Mouse (Mus musculus) midbrain, embryonic 13.5 days (tissue): Measurements from ENCODE around the gene Snrnp70. TPM values are rescaled to one million over a fixed set of nuclear protein-coding genes. Genes with fewer than 3 reads are reported as not detected.

Experiments used
- ATAC-seq: fragments of 200-750 bp; cut with Nextera tagmentation; 2 replicates; pipeline ENCODE4 v1.8.0; 2017; ENCODE audit warnings: mild to moderate bottlenecking, moderate TSS enrichment, moderate library complexity
- H3K27ac ChIP-seq: fragments of 300-500 bp; sonication (generic); 2 replicates; pipeline ENCODE4 v1.5.1; 2015; ENCODE audit warnings: inconsistent platforms, mild to moderate bottlenecking, moderate library complexity
- H3K27me3 ChIP-seq: fragments of 300-500 bp; sonication (generic); 2 replicates; pipeline ENCODE4 v1.6.1; 2015; ENCODE audit warnings: mild to moderate bottlenecking, inconsistent platforms
- H3K36me3 ChIP-seq: fragments of 300-500 bp; sonication (generic); 2 replicates; pipeline ENCODE4 v1.6.1; 2015; ENCODE audit warnings: mild to moderate bottlenecking, inconsistent platforms
- H3K4me1 ChIP-seq: fragments of 300-500 bp; sonication (generic); replicated peaks from 2 replicates; pipeline ENCODE4 v1.6.1; 2015; ENCODE audit warnings: inconsistent platforms
- H3K4me2 ChIP-seq: fragments of 300-500 bp; sonication (generic); replicated peaks from 2 replicates; pipeline ENCODE4 v1.6.1; 2015; ENCODE audit warnings: moderate library complexity, mild to moderate bottlenecking, inconsistent platforms
- H3K4me3 ChIP-seq: fragments of 300-500 bp; sonication (generic); replicated peaks from 2 replicates; pipeline ENCODE4 v1.5.1; 2015; ENCODE audit warnings: mild to moderate bottlenecking, inconsistent platforms
- H3K9ac ChIP-seq: fragments of 300-500 bp; sonication (generic); replicated peaks from 2 replicates; pipeline ENCODE4 v1.6.1; 2015; ENCODE audit warnings: mild to moderate bottlenecking, inconsistent platforms
- H3K9me3 ChIP-seq: fragments of 300-500 bp; sonication (generic); 2 replicates; pipeline ENCODE4 v1.6.1; 2016; ENCODE audit warnings: mild to moderate bottlenecking, inconsistent platforms
- WGBS: fragments of 180-500 bp; shearing (Covaris S2); methylation state at CpG from one replicate; pipeline ENCODE4 v1.1.7; 2015; 5-methylcytosine and 5-hydroxymethylcytosine counted together
- polyA plus RNA-seq: library from polyadenylated mRNA; unstranded; fragments of >200 nt; fragmentation: Nextera tagmentation; extraction: Ambion mirVana; gene quantifications from 2 replicates; pipeline ENCODE4 v1.2.1, GENCODE M21; 2015

Snrnp70 gene
- 223 and 238 TPM in 2 replicates for polyA plus RNA-seq

DNA sequence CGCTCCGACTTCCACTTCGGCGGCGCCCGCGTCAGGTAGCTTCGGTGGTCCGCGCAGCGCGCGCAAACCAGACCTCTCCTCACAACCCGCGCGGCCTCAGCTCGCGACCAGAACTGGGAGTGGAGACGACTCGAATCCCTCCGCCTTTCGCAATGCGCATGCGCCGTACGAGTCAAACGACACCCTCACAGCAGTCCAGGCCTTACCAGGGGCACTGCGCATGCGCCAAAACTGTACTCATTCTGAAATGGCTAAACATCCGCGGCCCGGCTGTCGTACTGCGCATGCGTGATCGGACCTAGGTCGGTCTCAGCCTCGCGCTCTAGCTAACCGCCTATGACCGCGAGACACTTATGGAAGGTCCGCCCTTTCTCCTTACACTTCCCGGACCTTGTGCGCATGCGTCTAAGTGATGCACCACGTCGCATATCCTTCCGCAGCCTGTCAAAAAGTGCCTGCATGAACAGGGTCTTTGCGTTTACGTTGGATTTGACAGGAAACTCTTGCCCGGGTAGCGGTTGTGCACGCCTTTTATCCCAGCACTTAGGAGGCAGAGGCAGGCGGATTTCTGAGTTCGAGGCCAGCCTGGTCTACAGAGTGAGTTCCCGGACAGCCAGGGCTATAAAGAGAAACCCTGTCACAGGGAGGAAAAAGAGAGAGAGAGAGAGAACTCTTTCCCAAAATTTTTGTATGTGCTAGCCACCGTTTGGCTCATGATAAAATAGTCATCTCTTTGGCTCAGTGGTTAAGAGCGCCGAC, at the start of gene Snrnp70:
Gene Snrnp70 (minus strand): TSS at position 165 of the 759 bp plus-strand sequence.
- Histone ChIP-seq H3K9ac (peak within 1 kb of the TSS; percentile 90), H3K4me2 (peak within 1 kb of the TSS; percentile 99), H3K27ac (peak within 1 kb of the TSS; percentile 96), H3K4me3 (peak within 1 kb of the TSS; percentile 79), H3K4me1 (peaks cover 26% of the 10 kb centered on the region), H3K36me3 (peaks cover 18% of the 10 kb centered on the region), H3K9me3 (no peaks in the 10 kb centered on the region), H3K27me3 (no peaks in the 10 kb centered on the region)
- under 1% methylated on average over 60 of the region's 60 CpGs for WGBS
- ATAC-seq = peak; percentile 98

DNA sequence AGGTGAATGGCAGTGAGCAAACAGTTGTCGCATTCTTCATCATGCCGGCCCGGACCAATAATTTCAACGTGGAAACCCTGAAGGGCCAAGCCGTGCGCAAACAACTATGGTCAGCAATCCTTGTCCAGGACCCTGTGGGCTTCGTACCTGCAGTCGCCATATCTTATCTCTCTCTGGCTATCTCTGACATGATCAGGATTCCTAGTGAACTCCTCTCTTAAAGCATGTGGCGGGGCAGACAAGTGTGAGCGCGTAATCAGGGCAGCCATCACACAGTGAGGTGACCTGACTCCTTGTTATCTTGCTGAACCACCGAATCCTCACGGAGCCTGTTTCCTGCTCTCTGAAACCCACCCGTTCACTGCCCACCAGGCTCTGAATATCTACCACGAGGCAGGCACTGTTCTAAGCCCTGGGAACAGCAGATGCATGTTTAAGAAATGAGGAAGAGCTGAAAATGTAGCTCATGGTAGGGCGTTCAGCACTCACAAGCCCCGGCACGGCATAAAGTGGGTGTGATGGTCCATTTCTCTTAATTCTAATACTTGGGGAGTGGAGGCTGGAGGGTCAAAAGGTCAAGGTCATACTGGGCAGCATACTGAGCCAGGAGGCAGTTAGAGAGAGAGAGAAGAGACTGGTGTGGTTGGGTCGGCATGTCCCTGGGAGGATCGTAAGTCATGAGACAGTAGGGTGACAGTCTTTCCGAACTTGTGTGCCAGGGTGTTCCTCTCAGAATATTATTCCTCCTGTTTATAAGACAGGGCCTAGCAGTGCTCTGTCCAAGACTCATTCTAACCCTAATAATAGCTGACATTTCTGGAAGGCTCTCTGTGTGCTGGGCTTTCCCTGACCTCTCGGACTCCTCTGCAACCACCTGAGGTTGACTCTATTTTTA, 48.2 kb upstream of the Snrnp70 start:
- Histone ChIP-seq H3K27ac (no peak overlapping the region), H3K4me2 (no peak overlapping the region), H3K4me3 (no peak overlapping the region), H3K9me3 (no peaks in the 10 kb centered on the region), H3K4me1 (no peaks in the 10 kb centered on the region), H3K36me3 (peaks cover 59% of the 10 kb centered on the region), H3K27me3 (no peaks in the 10 kb centered on the region), H3K9ac (no peak overlapping the region)
- ATAC-seq = no peak
- WGBS = 90% methylated on average over 22 of the region's 22 CpGs

DNA sequence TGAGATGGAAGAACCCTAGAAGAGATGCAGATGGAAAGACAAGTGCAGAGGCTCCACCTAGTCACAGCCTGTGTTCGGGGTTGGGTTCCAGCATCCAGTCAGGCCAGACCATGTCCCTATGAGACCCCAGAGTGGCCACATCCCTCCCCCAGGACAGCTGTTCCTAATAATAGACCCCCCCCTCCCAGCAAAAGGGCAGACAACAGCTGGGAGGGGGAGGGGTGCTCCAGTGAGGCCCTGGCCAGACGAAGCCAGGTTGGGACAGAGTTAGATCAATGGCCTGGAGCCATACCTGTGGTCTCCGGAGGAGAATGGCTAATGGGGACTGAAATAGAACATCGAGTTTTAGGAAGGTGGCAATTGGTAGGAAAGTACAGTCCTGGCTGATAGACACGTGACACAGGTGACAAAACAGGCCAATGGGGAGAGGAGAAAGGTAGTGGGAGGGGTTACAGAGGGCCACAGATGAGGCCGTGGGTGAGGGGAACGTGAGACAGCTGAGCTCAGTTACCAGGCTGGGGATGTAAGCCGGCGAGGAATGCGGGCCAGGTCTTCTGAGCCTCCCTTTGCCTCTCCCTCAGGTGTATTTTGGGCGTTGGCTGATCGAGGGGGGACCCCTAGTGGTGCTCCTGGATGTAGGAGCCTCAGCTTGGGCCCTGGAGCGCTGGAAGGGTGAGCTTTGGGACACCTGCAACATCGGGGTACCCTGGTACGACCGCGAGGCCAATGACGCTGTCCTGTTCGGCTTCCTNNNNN, 42.2 kb upstream of the Snrnp70 start, which contains the start of gene Ruvbl2:
Gene Ruvbl2 (minus strand): TSS at position 576 of the 756 bp plus-strand sequence.
- no peak within 1 kb of the TSS for H3K9ac ChIP-seq
- H3K27me3 ChIP-seq = no peaks in the 10 kb centered on the region
- H3K4me2 ChIP-seq = no peak within 1 kb of the TSS
- H3K27ac ChIP-seq = no peak within 1 kb of the TSS
- peaks cover 17% of the 10 kb centered on the region for H3K36me3 ChIP-seq
- no peaks in the 10 kb centered on the region for H3K9me3 ChIP-seq
- no peak for ATAC-seq
- H3K4me1 ChIP-seq = peaks cover 44% of the 10 kb centered on the region
- no peak within 1 kb of the TSS for H3K4me3 ChIP-seq
- 21% methylated on average over 19 of the region's 19 CpGs for WGBS

GRCm38 (mm10) chr7:45437046-45437445, 41.5 kb upstream of the Snrnp70 start:
- Histone ChIP-seq H3K27me3 (no peaks in the 10 kb centered on the region), H3K9me3 (no peaks in the 10 kb centered on the region), H3K4me3 (no peak overlapping the region), H3K9ac (no peak overlapping the region), H3K27ac (no peak overlapping the region), H3K36me3 (peaks cover 13% of the 10 kb centered on the region), H3K4me1 (peaks cover 47% of the 10 kb centered on the region), H3K4me2 (no peak overlapping the region)
- WGBS = 30% methylated on average over 6 of the region's 6 CpGs
- ATAC-seq = no peak

DNA sequence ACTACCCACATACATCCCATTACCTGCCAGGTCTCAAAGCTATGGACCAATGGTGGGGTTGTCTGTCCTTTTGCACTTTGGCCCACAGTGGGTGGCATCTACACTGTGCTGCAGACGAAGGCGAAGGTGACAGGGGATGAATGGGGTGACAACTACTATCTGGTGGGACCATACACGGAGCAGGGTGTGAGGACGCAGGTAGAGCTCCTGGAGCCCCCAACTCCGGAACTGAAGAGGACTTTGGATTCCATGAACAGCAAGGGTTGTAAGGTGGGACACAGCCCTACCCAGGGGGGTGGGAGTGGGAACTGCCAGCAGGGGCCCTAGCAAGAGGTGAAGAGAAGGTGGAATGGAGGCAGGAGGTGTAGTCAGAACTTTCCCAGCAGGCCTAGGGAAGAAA, 40.9 kb upstream of the Snrnp70 start:
- Histone ChIP-seq H3K27me3 (no peaks in the 10 kb centered on the region), H3K4me1 (peaks cover 47% of the 10 kb centered on the region), H3K36me3 (peaks cover 15% of the 10 kb centered on the region), H3K4me2 (no peak overlapping the region; the same call in 1 of the 2 replicates), H3K9me3 (no peaks in the 10 kb centered on the region), H3K4me3 (no peak overlapping the region), H3K9ac (0 out of 2 replicates have a peak overlapping the region, but pooled peaks have one; percentile 6), H3K27ac (no peak overlapping the region)
- 93% methylated on average over 5 of the region's 5 CpGs for WGBS
- no peak for ATAC-seq

GRCm38 (mm10) chr7:45435038-45435437, 39.5 kb upstream of the Snrnp70 start:
- Histone ChIP-seq H3K9ac (peak overlapping the region; percentile 79), H3K9me3 (no peaks in the 10 kb centered on the region), H3K4me1 (peaks cover 47% of the 10 kb centered on the region), H3K4me3 (peak overlapping the region; percentile 95), H3K27me3 (no peaks in the 10 kb centered on the region), H3K4me2 (peak overlapping the region; percentile 99), H3K36me3 (peaks cover 24% of the 10 kb centered on the region), H3K27ac (peak overlapping the region; percentile 35; the same call in 1 of the 2 replicates)
- WGBS = 1% methylated on average over 16 of the region's 16 CpGs
- no peak for ATAC-seq

- peaks cover 27% of the 10 kb centered on the region for H3K36me3 ChIP-seq
- H3K27me3 ChIP-seq = no peaks in the 10 kb centered on the region
- under 1% methylated on average over 45 of the region's 45 CpGs for WGBS
- no peaks in the 10 kb centered on the region for H3K9me3 ChIP-seq
- peak; percentile 97 for ATAC-seq
- peak within 1 kb of the TSS; percentile 99 for H3K4me2 ChIP-seq
- H3K4me1 ChIP-seq = peaks cover 47% of the 10 kb centered on the region
- peak within 1 kb of the TSS; percentile 95 for H3K4me3 ChIP-seq
- peak within 1 kb of the TSS; percentile 92 for H3K9ac ChIP-seq
- H3K27ac ChIP-seq = peak within 1 kb of the TSS; percentile 94
Observed at GRCm38 (mm10) chr7:45434203-45435015, 38.9 kb upstream of the Snrnp70 start, which contains the start of gene Gys1. Gene Gys1 (plus strand): TSS chr7:45434844.

DNA sequence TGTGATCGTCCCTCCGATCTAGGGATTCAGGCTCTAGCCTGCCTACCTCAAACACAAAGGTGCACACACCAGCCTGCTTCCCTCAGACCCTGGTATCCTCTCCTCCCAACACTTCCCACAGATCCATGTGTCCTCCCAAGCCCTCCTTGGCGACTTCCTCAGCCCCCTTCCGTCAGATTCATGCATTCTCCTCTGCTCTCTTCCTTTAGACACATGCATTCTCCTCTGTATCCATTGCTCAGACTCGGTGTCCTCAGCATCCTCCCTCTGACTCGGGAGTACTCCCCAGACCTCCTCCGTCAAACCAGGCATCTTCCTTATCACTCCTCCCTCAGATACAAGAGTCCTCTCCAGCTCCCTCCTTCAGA, 38.3 kb upstream of the Snrnp70 start:
- peaks cover 47% of the 10 kb centered on the region for H3K4me1 ChIP-seq
- under 1% methylated on average over 7 of the region's 7 CpGs for WGBS
- ATAC-seq = no peak

GRCm38 (mm10) chr7:45426556-45426955, 31.0 kb upstream of the Snrnp70 start:
- Histone ChIP-seq H3K9me3 (no peaks in the 10 kb centered on the region), H3K9ac (no peak overlapping the region), H3K27ac (no peak overlapping the region), H3K27me3 (peaks cover 2% of the 10 kb centered on the region; the same call in 1 of the 2 replicates), H3K4me3 (no peak overlapping the region), H3K4me2 (no peak overlapping the region), H3K4me1 (no peaks in the 10 kb centered on the region), H3K36me3 (peaks cover 93% of the 10 kb centered on the region)
- WGBS = 95% methylated on average over 8 of the region's 8 CpGs
- ATAC-seq = no peak

More for the DNA sequence above, 38.3 kb upstream of the Snrnp70 start:
- H3K4me3 ChIP-seq = peak overlapping the region; percentile 95
- H3K27ac ChIP-seq = peak overlapping the region; percentile 94
- no peaks in the 10 kb centered on the region for H3K9me3 ChIP-seq
- no peaks in the 10 kb centered on the region for H3K27me3 ChIP-seq
- H3K4me2 ChIP-seq = peak overlapping the region; percentile 99
- H3K36me3 ChIP-seq = peaks cover 33% of the 10 kb centered on the region
- peak overlapping the region; percentile 92 for H3K9ac ChIP-seq

GRCm38 (mm10) chr7:45421194-45421593, 25.7 kb upstream of the Snrnp70 start:
- Histone ChIP-seq H3K4me2 (no peak overlapping the region), H3K36me3 (peaks cover 57% of the 10 kb centered on the region), H3K27me3 (peaks cover 56% of the 10 kb centered on the region), H3K9me3 (no peaks in the 10 kb centered on the region), H3K4me1 (no peaks in the 10 kb centered on the region), H3K27ac (no peak overlapping the region), H3K9ac (no peak overlapping the region), H3K4me3 (no peak overlapping the region)
- no peak for ATAC-seq
- 88% methylated on average over 14 of the region's 14 CpGs for WGBS

DNA sequence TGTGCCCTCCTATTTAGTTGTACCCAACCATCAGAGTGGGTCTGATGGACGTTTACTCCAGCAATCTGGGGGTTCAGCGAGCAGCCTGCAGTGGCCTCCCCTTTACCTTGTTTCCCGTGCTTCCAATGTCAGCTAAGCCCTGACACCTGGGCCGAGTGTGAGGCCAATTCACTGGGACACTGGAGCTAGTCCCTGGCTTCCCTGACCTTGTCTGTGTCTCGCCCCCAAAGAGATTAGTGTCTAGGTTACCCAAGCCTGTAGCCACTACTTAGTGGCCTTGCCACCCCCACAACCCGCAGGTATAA, 25.0 kb upstream of the Snrnp70 start, which contains the start of gene Lhb:
Gene Lhb (plus strand): TSS at position 206 of the 305 bp plus-strand sequence.
- Histone ChIP-seq H3K27me3 (peaks cover 62% of the 10 kb centered on the region), H3K4me2 (no peak within 1 kb of the TSS), H3K4me1 (peaks cover 2% of the 10 kb centered on the region; the same call in 1 of the 2 replicates), H3K9ac (no peak within 1 kb of the TSS), H3K36me3 (peaks cover 53% of the 10 kb centered on the region), H3K9me3 (no peaks in the 10 kb centered on the region), H3K4me3 (no peak within 1 kb of the TSS), H3K27ac (no peak within 1 kb of the TSS)
- 67% methylated on average over 6 of the region's 6 CpGs for WGBS
- ATAC-seq = no peak
